In the genomic region with DNA sequence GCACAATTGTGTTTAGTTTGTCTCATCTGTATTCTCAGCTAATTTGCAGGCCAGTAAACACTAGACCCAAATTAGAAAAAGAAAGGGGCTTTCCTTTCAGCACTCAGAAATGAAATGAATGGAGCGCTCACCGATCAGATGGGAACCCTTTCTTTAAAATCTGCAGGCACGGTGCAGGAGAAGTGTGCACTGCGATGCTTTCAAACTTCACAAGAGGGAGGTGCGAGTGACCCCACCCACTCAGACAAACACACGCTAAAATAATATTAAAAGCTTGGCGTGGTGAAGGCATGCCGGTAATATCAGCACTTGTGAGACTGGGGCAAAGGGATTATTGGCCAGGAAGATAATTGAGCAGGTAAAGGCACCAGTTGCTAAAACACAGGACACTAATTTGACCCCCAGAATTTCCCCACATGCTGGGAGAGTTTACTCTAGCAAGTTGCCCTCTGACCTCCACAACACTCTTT, we compare ENCODE assay signal across 9 mouse cellular contexts. TPM values are rescaled to one million over a fixed set of nuclear protein-coding genes. Genes with fewer than 3 reads are reported as not detected.
DNase-seq lines count a peak whose midpoint lies in the region; ATAC-seq and TF ChIP-seq lines count a peak whose summit lies in the region.
"Had no signal": no experiment of that assay in that cellular context is flagged by ENCODE, and none has a peak within 500 bp of the region (broad histone marks: within the 10 kb centered on the region; RNA-seq: fewer than 3 reads in every experiment).

No protein-coding gene starts in this region.

- no peaks in the 10 kb centered on the region for H3K36me3 ChIP-seq in ES-Bruce4 (ENCODE audit: control insufficient read depth, insufficient read depth, low read length, poor library complexity, severe bottlenecking)
- no peaks in the 10 kb centered on the region for H3K36me3 ChIP-seq in hindbrain, embryonic 10.5 days
- H3K36me3 ChIP-seq in lung, postnatal 0 days (ENCODE audit: insufficient read depth, low read length): no peaks in the 10 kb centered on the region

- peaks cover 2% of the 10 kb centered on the region for H3K4me1 ChIP-seq in ES-Bruce4 (ENCODE audit: control insufficient read depth, insufficient read depth, low read length)
- peaks cover 21% of the 10 kb centered on the region for H3K4me1 ChIP-seq in hindbrain, embryonic 10.5 days (replicated peaks)
- peaks cover 7% of the 10 kb centered on the region; the same call in 1 of the 2 replicates for H3K4me1 ChIP-seq in lung, postnatal 0 days (ENCODE audit: insufficient read depth, low read depth, low read length)

- peak overlapping the region; percentile 92 for H3K27ac ChIP-seq in gastrocnemius, adult 2 months
- H3K27ac ChIP-seq in ES-Bruce4 (ENCODE audit: insufficient read depth, low read length): peak overlapping the region; percentile 40; the same call in 1 of the 2 replicates
- no peak overlapping the region for H3K27ac ChIP-seq in hindbrain, embryonic 10.5 days
- peak overlapping the region; percentile 89 for H3K27ac ChIP-seq in lung, postnatal 0 days (ENCODE audit: low read length)

- WGBS in hindbrain, embryonic 10.5 days: 3% methylated on average over 8 of the region's 8 CpGs
- 8% methylated on average over 8 of the region's 8 CpGs for WGBS in lung, postnatal 0 days

- no peak for TF ChIP-seq CTCF in gastrocnemius, adult 2 months (IDR thresholded peaks at IDR 0.05)
- TF ChIP-seq CTCF in ES-Bruce4 (IDR thresholded peaks at IDR 0.05; ENCODE audit: low read depth, low read length): no peak
- TF ChIP-seq CTCF in lung, postnatal 0 days (IDR thresholded peaks at IDR 0.05): no peak

- no peak for DNase-seq in gastrocnemius, adult 2 months
- DNase-seq in gastrocnemius, adult 18-20 months (ENCODE audit: low spot score): no peak
- DNase-seq in hindbrain, embryonic 10.5 days (ENCODE audit: low spot score): peak; percentile 15
- DNase-seq in lung, postnatal 0 days (ENCODE audit: low spot score): peak; percentile 29
- DNase-seq in ovary, postnatal 36 days (ENCODE audit: low spot score): no peak
- no peak for DNase-seq in layer of hippocampus, adult 9-11 months
- DNase-seq in thymus, postnatal 36 days: no peak
- DNase-seq: cerebellum, adult 11-12 months had no signal

- no peak for TF ChIP-seq POLR2A in ES-Bruce4 (IDR thresholded peaks at IDR 0.05; ENCODE audit: insufficient read depth, low read length)

- peak overlapping the region; percentile 75; the same call in 1 of the 2 replicates for H3K9ac ChIP-seq in ES-Bruce4 (ENCODE audit: low read depth, poor library complexity, severe bottlenecking)
- H3K9ac ChIP-seq in lung, postnatal 0 days (replicated peaks; ENCODE audit: low read depth): peak overlapping the region; percentile 76

- no peaks in the 10 kb centered on the region for H3K9me3 ChIP-seq in ES-Bruce4 (replicated peaks; ENCODE audit: control insufficient read depth, insufficient read depth, low read length, poor library complexity, severe bottlenecking)
- no peaks in the 10 kb centered on the region for H3K9me3 ChIP-seq in hindbrain, embryonic 10.5 days
- H3K9me3 ChIP-seq in lung, postnatal 0 days (ENCODE audit: low read length): no peaks in the 10 kb centered on the region

- no peak for TF ChIP-seq EP300 in ES-Bruce4 (IDR thresholded peaks at IDR 0.05; ENCODE audit: insufficient read depth, low read depth, low read length)
- no peak for TF ChIP-seq EP300 in lung, postnatal 0 days (IDR thresholded peaks at IDR 0.05)

- H3K27me3 ChIP-seq in ES-Bruce4 (ENCODE audit: control insufficient read depth, insufficient read depth, low read length, poor library complexity, severe bottlenecking): no peaks in the 10 kb centered on the region
- peaks cover 80% of the 10 kb centered on the region for H3K27me3 ChIP-seq in hindbrain, embryonic 10.5 days (ENCODE audit: insufficient read depth, poor library complexity, severe bottlenecking)
- no peaks in the 10 kb centered on the region for H3K27me3 ChIP-seq in lung, postnatal 0 days (replicated peaks; ENCODE audit: insufficient read depth, low read length)

- peak overlapping the region; percentile 82 for H3K4me3 ChIP-seq in gastrocnemius, adult 2 months
- peak overlapping the region; percentile 41 for H3K4me3 ChIP-seq in ES-Bruce4 (ENCODE audit: low read depth, low read length)
- H3K4me3 ChIP-seq in hindbrain, embryonic 10.5 days: peak overlapping the region; percentile 60
- H3K4me3 ChIP-seq in lung, postnatal 0 days (ENCODE audit: low read depth, low read length): peak overlapping the region; percentile 66

- peak overlapping the region; percentile 77 for H3K4me2 ChIP-seq in lung, postnatal 0 days (replicated peaks; ENCODE audit: low read depth, low read length)

- no peak for ATAC-seq in lung, postnatal 0 days

- intact Hi-C loops in gastrocnemius, adult 2 months (cut with DNase I): no loop called here

RNA-seq across cellular contexts. Expression of a gene that starts 1.0 kb away (rescaled TPM):
- total RNA-seq in gastrocnemius, adult 2 months (2021): 1 to 10 TPM; 6.4 to 6.7 TPM
- total RNA-seq in gastrocnemius, adult 18-20 months (2021): 1 to 10 TPM; 6.3 to 7.3 TPM
- 37.6 and 39.1 TPM in 2 replicates for polyA plus RNA-seq in ES-Bruce4 (2011; ENCODE audit: insufficient read depth, insufficient read length, low read depth, missing spikeins)
- 2.2 and 2.4 TPM in 2 replicates for polyA plus RNA-seq in hindbrain, embryonic 10.5 days (2016; fragmentation: Nextera tagmentation; extraction: Ambion mirVana)
- 18.1 TPM in 2 replicates for polyA plus RNA-seq in lung, postnatal 0 days (2015; fragmentation: Nextera tagmentation; extraction: Ambion mirVana)

RNA-seq across cellular contexts. Expression of a gene that starts 25.9 kb away (rescaled TPM):
- 1 to 10 TPM; 1.3 to 1.4 TPM for total RNA-seq in gastrocnemius, adult 2 months (2021)
- total RNA-seq in gastrocnemius, adult 18-20 months (2021): 1 to 10 TPM in 1 of 2 experiments, under 1 TPM in 1; 0.91 to 1.0 TPM
- 12.1 and 14.3 TPM in 2 replicates for polyA plus RNA-seq in ES-Bruce4 (2011; ENCODE audit: insufficient read depth, insufficient read length, low read depth, missing spikeins)
- 14.3 and 14.6 TPM in 2 replicates for polyA plus RNA-seq in hindbrain, embryonic 10.5 days (2016; fragmentation: Nextera tagmentation; extraction: Ambion mirVana)
- polyA plus RNA-seq in lung, postnatal 0 days (2015; fragmentation: Nextera tagmentation; extraction: Ambion mirVana): 2.3 and 2.9 TPM in 2 replicates

RNA-seq across cellular contexts. Expression of a gene that starts 56.3 kb away (rescaled TPM):
- total RNA-seq in gastrocnemius, adult 2 months (2021): under 1 TPM; 0.31 to 0.61 TPM
- total RNA-seq in gastrocnemius, adult 18-20 months (2021): under 1 TPM; 0.23 to 0.31 TPM
- 22.8 and 23.2 TPM in 2 replicates for polyA plus RNA-seq in ES-Bruce4 (2011; ENCODE audit: insufficient read depth, insufficient read length, low read depth, missing spikeins)
- 13.0 and 15.2 TPM in 2 replicates for polyA plus RNA-seq in hindbrain, embryonic 10.5 days (2016; fragmentation: Nextera tagmentation; extraction: Ambion mirVana)
- polyA plus RNA-seq in lung, postnatal 0 days (2015; fragmentation: Nextera tagmentation; extraction: Ambion mirVana): 2.1 and 2.6 TPM in 2 replicates

Comparison
In these comparisons a context has a peak if more than half of its experiments do, and no peak if none do; other contexts are left out.
1. DNase-seq: peak in hindbrain, embryonic 10.5 days (single experiment) and lung, postnatal 0 days (single experiment); none in gastrocnemius, adult 2 months (single experiment), gastrocnemius, adult 18-20 months (single experiment), ovary, postnatal 36 days (single experiment), layer of hippocampus, adult 9-11 months (single experiment) and thymus, postnatal 36 days (0 of 2).
2. Peak in every context shown above with its lines, with median percentiles within 50 percentile points of each other: H3K4me3 ChIP-seq.